Mouse (Mus musculus) MEL (cell line): ENCODE measurements around the gene Ldhc. TPM values are rescaled to one million over a fixed set of nuclear protein-coding genes. Genes with fewer than 3 reads are reported as not detected.
"Not testable (repeated sequence)": the region's sequence is repeated elsewhere in the genome, so short reads cannot be mapped to it uniquely, and the experiment has no call there.

Experiments
- DNase-seq: peaks from one replicate; pipeline ENCODE4 v3.0.0; 2011; ENCODE audit warnings: low read depth, low spot score
- H3K27ac ChIP-seq: 2 replicates; pipeline ENCODE4 v1.5.1; 2012; ENCODE audit warnings: low read depth, mild to moderate bottlenecking, control low read depth, low read length, moderate library complexity; ENCODE audit not compliant: control insufficient read depth
- H3K27me3 ChIP-seq, 2 experiments: fragments of 150-350 bp in 1 of 2; sonication (generic) in 1 of 2; 2 replicates each; pipeline ENCODE4 v1.6.1; 2012; ENCODE audit warnings: low read length in 2 of 2, mild to moderate bottlenecking in 2 of 2, improper control_type of control experiment in 1 of 2, moderate library complexity in 1 of 2; ENCODE audit not compliant: insufficient read depth in 2 of 2, control insufficient read depth in 1 of 2
- H3K36me3 ChIP-seq, 2 experiments: 2 replicates each; pipeline ENCODE4 v1.6.1; 2012 to 2014; ENCODE audit warnings: low read length in 2 of 2, improper control_type of control experiment in 1 of 2, inconsistent platforms in 1 of 2, mild to moderate bottlenecking in 1 of 2; ENCODE audit not compliant: insufficient read depth in 2 of 2, control insufficient read depth in 1 of 2
- H3K4me1 ChIP-seq, 2 experiments: fragments of 150-350 bp in 1 of 2; sonication (generic) in 1 of 2; 2 replicates each; pipeline ENCODE4 v1.6.1; 2012; ENCODE audit warnings: low read length in 2 of 2, improper control_type of control experiment in 1 of 2, mild to moderate bottlenecking in 1 of 2; ENCODE audit not compliant: insufficient read depth in 2 of 2, control insufficient read depth in 1 of 2
- H3K4me3 ChIP-seq, 2 experiments: fragments of 150-350 bp in 1 of 2; sonication (generic) in 1 of 2; 2 replicates each; pipeline ENCODE4 v1.5.1; 2012; ENCODE audit warnings: low read depth in 2 of 2, low read length in 2 of 2, mild to moderate bottlenecking in 2 of 2, moderate library complexity in 2 of 2, control low read depth in 1 of 2, improper control_type of control experiment in 1 of 2; ENCODE audit not compliant: control insufficient read depth in 1 of 2, insufficient read depth in 1 of 2
- H3K79me2 ChIP-seq: 2 replicates; pipeline ENCODE4 v1.6.1; 2012; ENCODE audit warnings: mild to moderate bottlenecking, low read length, moderate library complexity; ENCODE audit not compliant: control insufficient read depth, poor library complexity, insufficient read depth
- H3K9ac ChIP-seq: 2 replicates; pipeline ENCODE4 v1.6.1; 2012; ENCODE audit warnings: low read depth, mild to moderate bottlenecking, control low read depth, low read length, moderate library complexity; ENCODE audit not compliant: control insufficient read depth, poor library complexity, severe bottlenecking
- H3K9me3 ChIP-seq: fragments of 150-350 bp; sonication (generic); replicated peaks from 2 replicates; pipeline ENCODE4 v1.6.1; 2012; ENCODE audit warnings: mild to moderate bottlenecking, low read length, improper control_type of control experiment, moderate library complexity; ENCODE audit not compliant: insufficient read depth
- CHD2 ChIP-seq: IDR thresholded peaks from 2 replicates; pipeline ENCODE4 v1.6.1; 2011; ENCODE audit warnings: low read length, improper control_type of control experiment
- CTCF ChIP-seq, 3 experiments: IDR thresholded peaks in 2 of 3; conservative IDR thresholded peaks in 1 of 3; 2 replicates each; pipeline ENCODE4 v1.5.1; 2011 to 2012; ENCODE audit warnings: low read length in 3 of 3, low read depth in 2 of 3, mild to moderate bottlenecking in 2 of 3, improper control_type of control experiment in 1 of 3, inconsistent platforms in 1 of 3, mixed read lengths in 1 of 3, moderate library complexity in 1 of 3; ENCODE audit not compliant: control insufficient read depth in 1 of 3, insufficient read depth in 1 of 3, poor library complexity in 1 of 3, severe bottlenecking in 1 of 3
- HCFC1 ChIP-seq: IDR thresholded peaks from 2 replicates; pipeline ENCODE4 v1.6.1; 2012; ENCODE audit warnings: low read depth, mild to moderate bottlenecking, inconsistent platforms, low read length, improper control_type of control experiment, moderate library complexity
- KAT2A ChIP-seq: conservative IDR thresholded peaks from 2 replicates; pipeline ENCODE4 v1.6.1; 2012; ENCODE audit warnings: low read depth, low read length, improper control_type of control experiment, inconsistent platforms
- MYB ChIP-seq: IDR thresholded peaks from 2 replicates; pipeline ENCODE4 v1.6.1; 2011; ENCODE audit warnings: mild to moderate bottlenecking, low read depth, low read length, improper control_type of control experiment
- POLR2AphosphoS5 ChIP-seq: IDR thresholded peaks from 2 replicates; pipeline ENCODE4 v1.6.1; 2012; ENCODE audit warnings: low read depth, borderline replicate concordance, mild to moderate bottlenecking, inconsistent platforms, low read length, moderate library complexity, mixed read lengths
- RCOR1 ChIP-seq: IDR thresholded peaks from 2 replicates; pipeline ENCODE4 v1.6.1; 2012; ENCODE audit warnings: low read depth, mild to moderate bottlenecking, inconsistent platforms, low read length, improper control_type of control experiment
- SIN3A ChIP-seq: IDR thresholded peaks from 2 replicates; pipeline ENCODE4 v1.6.1; 2012; ENCODE audit warnings: low read length, improper control_type of control experiment, inconsistent platforms
- TAL1 ChIP-seq: IDR thresholded peaks from 2 replicates; pipeline ENCODE4 v1.6.1; 2012; ENCODE audit warnings: mild to moderate bottlenecking, inconsistent platforms, low read length, moderate library complexity, mixed read lengths
- USF1 ChIP-seq: IDR thresholded peaks from 2 replicates; pipeline ENCODE4 v1.6.1; 2014; ENCODE audit warnings: low read depth, mild to moderate bottlenecking, inconsistent platforms, low read length, improper control_type of control experiment, moderate library complexity
- polyA plus RNA-seq, 2 experiments: library from polyadenylated mRNA; stranded (reverse) in 1 of 2; unstranded in 1 of 2; fragments of >175 nt in 1 of 2; fragments of >200 nt in 1 of 2; gene quantifications; 2 replicates each; pipeline versions ENCODE4 v1.2.1 to v1.2.4; 2012; ENCODE audit warnings: low replicate concordance in 2 of 2, low read depth in 1 of 2; ENCODE audit not compliant: insufficient read length in 2 of 2, insufficient read depth in 1 of 2, missing spikeins in 1 of 2
- total RNA-seq: library from RNA; depleted of rRNA; stranded (reverse); fragments of 300-350 nt; gene quantifications from 2 replicates; pipeline ENCODE4 v1.2.3, GENCODE M21; 2012; rRNA removed

Gene Ldhc
- total RNA-seq (not detected in 2 replicates), polyA plus RNA-seq (not detected)

DNA sequence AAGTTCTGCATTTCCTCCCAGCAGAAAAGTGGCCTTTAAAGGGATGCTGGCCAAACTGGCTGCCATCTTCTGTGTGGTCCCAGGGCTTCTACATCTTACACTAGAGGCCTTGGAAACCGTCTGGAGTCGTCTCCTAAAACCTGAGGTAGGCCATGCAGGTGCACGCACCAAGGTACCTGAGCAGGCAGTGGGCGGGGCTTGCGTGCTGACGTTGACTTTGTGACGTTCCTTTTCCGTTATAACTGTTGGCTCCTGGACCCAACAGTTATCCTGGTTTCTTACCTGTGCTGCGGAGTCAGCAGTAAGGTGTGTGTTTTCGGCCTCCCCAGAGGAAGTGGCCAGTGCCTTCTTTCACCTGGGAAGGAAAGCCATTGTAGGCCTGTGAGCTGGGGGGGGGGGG, at the start of gene Ldhc:
TSS of gene Ldhc (plus strand) at position 208 of the 400 bp plus-strand sequence.
- Histone ChIP-seq H3K9ac (no peak within 1 kb of the TSS), H3K36me3 (no peaks in the 10 kb centered on the region), H3K79me2 (no peaks in the 10 kb centered on the region), H3K27me3 (no peaks in the 10 kb centered on the region), H3K9me3 (no peaks in the 10 kb centered on the region), H3K4me1 (no peaks in the 10 kb centered on the region), H3K27ac (no peak within 1 kb of the TSS), H3K4me3 (no peak within 1 kb of the TSS)
- no peak for TF ChIP-seq KAT2A
- no peak for TF ChIP-seq USF1
- TF ChIP-seq RCOR1: no peak
- no peak for TF ChIP-seq HCFC1
- no peak for TF ChIP-seq TAL1
- no peak for TF ChIP-seq CTCF (IDR thresholded peaks at IDR 0.05 in 2 of 3, conservative IDR thresholded peaks at IDR 0.05 in 1 of 3; ENCODE audit: control insufficient read depth in 1 of 3, insufficient read depth in 1 of 3, low read depth in 2 of 3, low read length in 3 of 3, poor library complexity in 1 of 3, severe bottlenecking in 1 of 3)
- TF ChIP-seq MYB: no peak
- TF ChIP-seq POLR2AphosphoS5: no peak
- no peak for TF ChIP-seq CHD2
- no peak for DNase-seq

DNA sequence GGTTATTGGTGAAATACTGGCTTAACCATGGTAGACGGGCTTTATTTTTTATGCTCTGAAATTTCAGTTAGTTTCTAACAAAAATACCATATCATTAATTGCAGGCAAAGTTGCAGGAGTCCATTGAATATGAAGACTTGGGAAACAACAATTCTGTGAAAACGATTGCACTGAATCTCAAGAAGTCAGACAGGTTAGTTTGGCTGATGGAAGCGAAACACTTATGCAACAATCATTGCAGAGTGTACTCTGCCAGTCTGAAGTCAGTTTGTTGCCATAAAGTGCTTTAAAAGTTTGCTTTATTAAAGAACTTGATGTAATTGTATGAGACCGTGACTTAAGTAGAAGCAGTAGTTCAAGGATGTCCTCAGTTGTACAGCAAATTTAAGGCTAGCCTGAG, 47.0 kb upstream of the Ldhc start:
- Histone ChIP-seq H3K4me3 (no peak overlapping the region), H3K9me3 (no peaks in the 10 kb centered on the region), H3K4me1 (no peaks in the 10 kb centered on the region), H3K27ac (no peak overlapping the region), H3K27me3 (no peaks in the 10 kb centered on the region), H3K36me3 (peaks cover 0 to 51% of the 10 kb centered on the region in 2 experiments; a peak in 2 of 4 replicates), H3K9ac (no peak overlapping the region), H3K79me2 (no peaks in the 10 kb centered on the region)
- TF ChIP-seq SIN3A: no peak
- DNase-seq: no peak

DNA sequence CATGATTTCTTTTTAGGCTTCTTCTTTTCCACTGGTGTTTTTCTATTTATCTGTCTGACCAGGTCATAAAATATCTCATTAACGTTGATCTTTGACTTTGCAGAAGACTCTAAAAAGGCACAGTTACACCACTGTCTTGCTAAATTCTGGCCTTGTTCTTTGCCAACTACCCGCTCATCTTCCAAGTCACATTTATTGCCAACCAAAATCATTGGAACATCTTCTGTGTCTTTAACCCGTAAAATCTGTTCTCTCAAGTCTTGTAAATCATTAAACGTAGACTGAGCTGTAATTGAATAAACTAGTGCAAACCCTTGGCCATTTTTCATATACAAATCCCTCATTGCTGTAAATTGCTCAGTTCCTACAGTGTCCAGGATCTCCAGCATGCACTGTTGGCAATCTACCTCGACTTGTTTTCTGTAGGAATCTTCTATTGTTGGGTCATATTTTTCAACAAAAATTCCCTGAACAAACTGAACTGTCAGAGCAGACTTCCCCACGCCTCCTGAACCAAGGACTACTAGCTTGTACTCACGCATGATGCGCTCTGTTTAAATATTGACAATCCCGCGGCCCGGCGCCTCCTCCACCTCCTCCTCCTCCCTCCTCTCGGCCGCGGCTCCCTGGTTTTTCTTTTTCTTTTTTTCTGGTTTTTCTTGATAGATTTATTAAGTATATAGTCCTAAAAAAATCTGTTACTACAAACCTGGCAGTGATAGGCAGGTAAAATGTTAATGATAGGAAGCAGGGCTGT, 39.9 kb upstream of the Ldhc start:
- H3K27me3 ChIP-seq, H3K27ac ChIP-seq, H3K4me1 ChIP-seq, H3K9me3 ChIP-seq, H3K79me2 ChIP-seq, H3K9ac ChIP-seq, DNase-seq, H3K4me3 ChIP-seq: not testable (repeated sequence)
- H3K36me3 ChIP-seq: peaks cover 0 to 37% of the 10 kb centered on the region in 2 experiments; a peak in 2 of 4 replicates
